Mouse (Mus musculus) erythroblast, embryonic 14.5 days (primary cell): Measurements from ENCODE around the gene Zfp771.

Experiments used
- GATA1 ChIP-seq: IDR thresholded peaks from 2 replicates; pipeline ENCODE4 v1.6.1; 2012; ENCODE audit warnings: low read length, inconsistent platforms, mixed read lengths
- TAL1 ChIP-seq: IDR thresholded peaks from 3 replicates; pipeline ENCODE4 v1.6.1; 2012; ENCODE audit warnings: low read length, inconsistent platforms, mixed read lengths

GRCm38 (mm10) chr7:127259186-127259905, 15.3 kb downstream of the Zfp771 start:
- no peak for TF ChIP-seq TAL1
- TF ChIP-seq GATA1: no peak
